Mouse (Mus musculus): ENCODE data around the gene Shisa9. TPM values are rescaled to one million over a fixed set of nuclear protein-coding genes. Genes with fewer than 3 reads are reported as not detected.
A peak's percentile ranks its signal among the peaks of the same experiment; 100 is the strongest.
"Not testable (repeated sequence)": the region's sequence is repeated elsewhere in the genome, so short reads cannot be mapped to it uniquely, and the experiment has no call there.

Shisa9 gene
- 1 to 10 TPM; 4.6 to 6.0 TPM for total RNA-seq (2021)
- long read RNA-seq, experiment 1, partial matches to known transcripts, result 0 of 4 reads
- long read RNA-seq, experiment 1, other reads (novel, unspliced or antisense), result 1 of 4 reads
- long read RNA-seq, experiment 2, partial matches to known transcripts, result 0 of 2 reads
- long read RNA-seq, experiment 2, other reads (novel, unspliced or antisense), result 2 of 2 reads

DNA sequence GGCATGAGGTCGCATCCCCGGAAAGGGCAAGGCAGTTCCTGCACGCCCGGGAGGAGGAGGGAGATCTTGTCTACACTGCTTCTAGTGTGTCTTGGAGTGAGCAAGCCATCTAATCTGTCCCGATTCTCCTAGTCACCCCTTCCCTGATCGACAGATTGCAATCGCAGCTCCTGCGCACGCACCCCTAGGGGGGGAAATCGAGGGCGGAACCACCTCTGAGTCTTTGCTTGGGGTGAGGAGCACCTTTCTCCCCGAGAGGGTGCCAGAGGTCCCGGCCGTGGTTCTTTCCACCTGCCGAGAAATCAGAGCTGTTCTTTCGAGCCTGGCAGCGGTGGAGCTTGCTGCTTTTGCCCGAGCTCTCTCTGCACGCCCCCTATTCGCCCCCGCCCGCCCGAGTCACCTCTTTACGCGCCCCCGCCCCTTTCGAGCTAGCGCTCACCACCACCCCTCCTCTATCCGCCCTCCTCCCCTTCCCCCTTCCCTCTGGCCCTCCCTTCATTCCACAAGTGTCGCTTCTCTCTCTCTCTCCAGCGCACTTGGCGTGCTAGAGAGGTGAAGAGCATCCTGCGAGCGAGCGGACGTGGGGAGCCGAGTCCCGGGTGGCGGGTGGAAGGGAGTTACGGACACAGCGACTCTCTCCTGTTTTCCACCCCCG, at the start of gene Shisa9:
TSS of gene Shisa9 (plus strand) at position 498 of the 655 bp plus-strand sequence.
- no peak for DNase-seq (ENCODE audit: low spot score in 2 of 2)

DNA sequence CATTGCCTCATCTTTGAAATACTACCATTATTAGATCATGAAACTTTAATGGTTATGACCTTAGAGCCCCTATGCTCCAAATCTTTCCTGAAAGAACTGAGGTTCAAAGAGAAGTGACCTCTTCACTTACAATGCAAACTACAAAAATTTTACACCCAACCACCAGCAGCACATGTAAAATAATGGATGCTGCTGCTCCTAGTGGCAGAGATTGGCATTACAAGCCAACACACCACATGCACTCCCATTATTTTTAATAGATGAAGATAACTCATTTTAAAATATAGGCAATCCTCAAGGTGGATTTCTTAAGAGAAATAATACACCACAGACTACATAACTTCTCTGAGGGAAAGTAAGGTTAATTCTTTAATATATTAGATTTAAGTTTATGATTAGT, 43.4 kb upstream of the Shisa9 start:
- peak in 1 of 2 experiments; percentile 6 for DNase-seq (ENCODE audit: low spot score in 2 of 2)

DNA sequence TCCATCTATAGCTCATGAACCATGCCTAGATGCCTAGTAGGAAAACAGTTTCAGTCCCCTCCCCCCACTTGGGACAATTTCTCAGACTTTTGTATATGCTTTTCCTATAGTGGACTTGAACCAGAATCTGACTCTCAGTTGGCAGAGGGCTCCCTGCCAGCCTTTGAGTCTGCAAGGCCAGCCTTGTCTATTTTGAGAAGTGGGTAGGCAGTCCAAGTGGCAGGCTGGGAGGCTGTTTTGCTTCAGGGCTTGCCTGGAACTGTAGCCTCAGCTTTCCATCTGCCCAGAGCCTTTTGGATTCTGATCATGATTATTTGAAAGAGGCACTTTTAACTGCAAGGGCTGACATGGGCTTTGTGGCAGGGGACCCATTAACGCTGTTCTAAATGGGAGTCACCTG, 23.2 kb upstream of the Shisa9 start:
- no peak for DNase-seq (ENCODE audit: low spot score in 2 of 2)

DNA sequence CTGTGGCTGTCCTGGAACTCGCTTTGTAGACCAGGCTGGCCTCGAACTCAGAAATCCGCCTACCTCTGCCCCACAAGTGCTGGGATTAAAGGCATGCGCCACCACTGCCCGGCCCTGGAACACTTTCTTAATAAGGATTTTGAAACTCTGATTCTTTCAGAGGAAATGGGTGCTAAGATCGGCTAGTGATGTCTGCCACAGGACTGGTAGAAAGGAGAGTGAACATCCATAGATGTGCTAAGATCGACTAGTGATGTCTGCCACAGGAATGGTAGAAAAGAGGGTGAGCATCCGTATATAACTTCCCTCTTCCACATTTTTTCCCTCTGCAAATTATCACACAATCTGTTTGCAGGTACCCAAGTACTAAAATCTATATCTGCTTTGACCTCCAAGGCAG, 17.9 kb upstream of the Shisa9 start:
- DNase-seq (ENCODE audit: low spot score in 2 of 2), result no peak

DNA sequence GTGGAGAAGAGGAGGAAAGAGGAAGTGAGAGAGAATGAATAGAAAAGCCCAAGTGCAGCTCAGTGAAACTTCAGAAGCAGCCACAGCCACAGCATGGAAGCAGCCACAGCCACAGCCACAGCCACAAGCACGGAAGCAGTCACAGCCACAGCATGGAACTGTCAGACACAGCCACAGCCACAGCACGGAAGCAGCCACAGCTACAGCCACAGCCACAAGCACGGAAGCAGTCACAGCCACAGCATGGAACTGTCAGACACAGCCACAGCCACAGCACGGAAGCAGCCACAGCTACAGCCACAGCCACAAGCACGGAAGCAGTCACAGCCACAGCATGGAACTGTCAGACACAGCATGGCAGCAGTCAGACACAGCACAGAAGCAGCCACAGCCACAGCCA, 17.1 kb upstream of the Shisa9 start:
- not testable (repeated sequence) for DNase-seq (ENCODE audit: low spot score in 2 of 2)

DNA sequence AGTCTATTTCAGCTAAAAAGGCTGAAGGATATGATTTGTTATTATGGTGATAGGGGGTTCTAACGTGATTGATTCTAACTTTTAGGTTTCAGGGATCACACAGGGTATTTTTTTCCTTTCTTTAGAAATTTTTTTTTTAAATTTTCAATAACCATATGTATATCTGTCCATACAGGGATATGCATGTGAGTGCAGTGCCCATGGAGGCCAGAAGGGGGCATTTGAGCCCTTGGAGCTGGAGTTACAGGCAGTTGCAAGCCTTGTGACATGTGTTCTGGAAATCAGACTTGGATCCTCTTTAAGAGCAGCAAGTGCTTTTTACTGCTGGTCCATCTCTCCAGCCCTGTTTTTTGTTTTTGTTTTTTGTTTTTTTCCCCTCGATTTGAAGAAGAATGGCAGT, 16.3 kb upstream of the Shisa9 start:
- no peak for DNase-seq (ENCODE audit: low spot score in 2 of 2)

DNA sequence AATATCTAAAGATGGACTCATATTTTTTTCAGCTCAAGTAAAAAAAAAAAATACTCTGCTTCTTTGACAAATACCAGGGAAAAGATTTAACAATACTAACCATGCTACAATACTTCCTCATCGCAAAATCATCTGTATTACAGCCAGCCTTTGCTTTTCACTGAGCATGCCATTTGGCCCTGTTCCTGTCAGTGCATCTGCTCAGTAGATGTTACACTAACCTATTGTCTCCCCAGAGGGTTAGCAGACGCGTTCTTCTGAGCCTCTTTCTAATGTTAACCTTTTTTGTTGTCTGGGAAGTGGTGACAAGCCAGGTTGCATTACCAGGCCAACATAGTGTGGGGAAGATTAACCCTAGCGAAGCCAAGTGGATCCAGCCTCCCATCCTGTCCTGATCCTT, 10.2 kb upstream of the Shisa9 start:
- DNase-seq (ENCODE audit: low spot score in 2 of 2), result no peak

DNA sequence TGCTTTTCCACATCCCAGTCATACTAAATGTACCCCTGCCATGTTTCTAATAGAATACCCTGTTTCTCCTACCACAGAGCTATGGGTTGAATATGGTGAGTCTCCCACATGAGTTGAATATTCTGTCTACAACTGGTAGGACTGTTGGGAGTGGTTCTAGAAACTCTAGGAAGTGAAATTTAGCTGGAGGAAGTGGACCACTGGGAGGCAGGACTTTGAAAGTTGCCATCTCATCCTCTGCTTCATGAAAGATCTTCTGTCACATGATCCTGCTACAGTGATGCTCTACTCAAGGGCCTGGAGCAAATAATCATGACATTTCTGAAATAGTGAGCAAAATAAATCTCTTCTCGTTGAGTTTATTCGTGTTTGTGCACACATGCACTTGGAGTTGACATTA, 7.2 kb upstream of the Shisa9 start:
- no peak for DNase-seq (ENCODE audit: low spot score in 2 of 2)

DNA sequence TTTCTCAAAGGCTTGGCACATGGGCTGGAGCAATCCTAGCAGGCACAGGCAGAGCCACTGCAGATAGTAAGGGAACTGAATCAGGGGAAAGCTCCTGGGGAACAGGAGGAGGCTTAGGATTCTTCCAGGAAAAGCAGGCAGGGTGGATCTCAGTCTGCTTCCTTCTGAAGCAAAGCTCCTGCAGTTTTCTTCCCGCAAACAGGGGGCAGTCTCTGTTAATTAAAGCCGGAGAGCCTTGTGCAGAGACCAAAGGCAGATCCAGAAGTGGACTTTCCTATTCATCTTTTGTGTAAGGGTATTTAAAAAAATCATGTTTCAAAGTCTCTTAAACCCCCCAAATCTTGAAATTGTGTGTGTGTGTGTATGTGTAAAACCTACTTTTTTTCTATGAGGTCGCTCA, 3.1 kb upstream of the Shisa9 start:
- DNase-seq (ENCODE audit: low spot score in 2 of 2), result no peak

DNA sequence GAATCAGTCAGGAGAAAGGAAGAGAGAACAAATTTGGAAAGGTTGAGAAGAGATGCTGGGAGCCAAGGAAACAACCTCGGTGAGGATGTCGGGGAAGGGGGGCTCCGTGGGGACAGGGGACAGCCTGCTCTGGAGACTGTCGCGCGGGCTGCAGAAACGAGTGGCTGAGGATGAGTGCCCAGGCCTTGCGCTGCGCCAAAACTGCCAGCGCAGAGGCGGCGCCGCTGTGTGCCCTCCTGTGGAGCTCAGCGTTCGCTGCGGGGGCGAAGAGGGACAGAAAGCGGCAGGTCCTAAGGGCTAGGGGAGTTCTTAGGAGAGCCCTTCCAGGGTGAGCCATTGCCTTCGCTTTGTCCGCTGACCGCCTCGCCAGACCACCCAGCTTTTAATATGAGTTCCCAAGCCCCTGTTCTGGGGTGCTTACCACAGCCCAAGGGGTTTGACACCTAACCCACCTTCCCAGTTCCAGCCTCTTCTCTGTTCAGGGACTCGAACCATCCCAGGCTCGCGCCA, 752 bp upstream of the Shisa9 start:
- peak in 1 of 2 experiments; percentile 8 for DNase-seq (ENCODE audit: low spot score in 2 of 2)

DNA sequence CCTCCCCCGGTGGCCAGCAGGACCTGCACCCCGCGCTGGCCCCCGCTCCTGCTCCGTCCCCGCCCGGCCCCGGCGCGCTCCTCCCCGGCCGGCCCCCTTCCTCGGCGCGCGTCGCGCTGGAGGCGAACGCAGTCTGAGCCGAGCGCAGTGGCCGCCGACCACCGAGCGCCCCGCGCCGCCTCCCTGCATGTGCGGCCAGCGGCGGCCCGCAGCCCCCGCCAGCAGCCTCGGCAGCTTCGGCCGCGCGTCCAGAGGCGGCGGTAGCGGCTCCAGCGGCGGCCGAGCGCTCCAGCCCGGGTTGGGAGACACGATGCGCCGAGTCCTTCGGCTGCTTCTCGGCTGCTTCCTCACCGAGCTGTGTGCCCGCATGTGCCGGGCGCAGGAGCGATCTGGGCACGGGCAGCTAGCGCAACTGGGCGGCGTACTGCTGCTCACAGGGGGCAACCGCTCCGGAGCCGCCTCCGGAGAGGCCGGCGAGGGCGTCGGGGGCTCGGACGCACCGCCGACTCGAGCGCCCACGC, 418 bp downstream of the Shisa9 start:
- no peak for DNase-seq (ENCODE audit: low spot score in 2 of 2)

DNA sequence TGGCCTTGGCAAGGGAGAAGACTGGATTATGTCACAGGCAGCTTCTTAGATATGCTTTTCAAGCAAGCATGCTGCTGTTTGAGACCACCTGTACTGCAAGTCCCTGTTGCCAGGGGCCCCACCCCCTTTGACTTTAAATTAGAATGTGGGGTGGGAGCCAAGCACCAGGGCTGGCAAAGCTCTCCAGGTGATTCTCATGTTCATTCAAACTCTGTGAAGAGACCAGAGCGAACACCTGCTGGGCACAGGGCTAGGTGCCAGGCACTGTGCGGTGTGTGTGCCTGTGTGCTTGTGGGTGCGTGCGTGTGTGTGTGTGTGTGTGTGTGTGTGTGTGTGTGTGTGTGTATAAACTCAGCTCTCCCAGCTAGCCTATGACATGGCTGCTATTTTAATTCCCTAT, 3.1 kb downstream of the Shisa9 start:
- DNase-seq (ENCODE audit: low spot score in 2 of 2), result no peak

DNA sequence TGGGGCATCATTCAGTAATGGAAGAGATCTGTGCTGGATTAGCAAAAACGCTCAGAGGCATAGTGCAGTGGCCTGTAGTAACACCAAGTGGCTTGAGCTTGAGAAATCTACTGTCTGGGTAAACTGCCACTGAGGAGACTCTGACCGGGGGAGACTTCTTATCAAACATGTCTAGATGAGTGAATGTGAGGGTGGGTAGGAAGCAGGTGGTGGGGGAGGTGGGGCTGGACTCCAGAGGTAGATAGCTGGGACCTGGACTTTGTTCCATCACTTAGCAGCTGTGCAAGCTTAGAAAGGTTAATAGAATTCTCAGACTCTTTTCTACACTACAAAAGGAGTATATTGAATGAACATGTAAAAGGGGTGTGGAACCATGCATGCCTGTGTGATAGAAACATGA, 21.3 kb downstream of the Shisa9 start:
- DNase-seq (ENCODE audit: low spot score in 2 of 2), result no peak

DNA sequence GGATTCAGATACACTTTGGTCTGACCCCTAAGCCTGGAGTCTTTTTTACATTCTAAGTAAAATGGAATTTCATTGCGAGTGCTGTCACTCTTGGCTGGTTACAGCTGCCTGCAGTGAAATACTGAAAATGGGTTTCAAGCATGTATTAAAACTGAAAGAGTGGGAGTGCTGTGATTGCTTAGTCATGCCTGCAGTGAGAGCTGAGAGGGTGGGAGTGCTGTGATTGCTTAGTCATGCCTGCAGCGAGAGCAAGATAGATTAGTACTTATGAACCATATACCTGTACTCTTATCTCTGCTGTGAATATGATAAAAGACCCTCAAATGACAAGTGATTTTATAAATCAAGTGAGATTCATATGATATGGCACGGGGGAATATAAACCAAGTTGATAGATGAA, 26.2 kb downstream of the Shisa9 start:
- no peak for DNase-seq (ENCODE audit: low spot score in 2 of 2)

DNA sequence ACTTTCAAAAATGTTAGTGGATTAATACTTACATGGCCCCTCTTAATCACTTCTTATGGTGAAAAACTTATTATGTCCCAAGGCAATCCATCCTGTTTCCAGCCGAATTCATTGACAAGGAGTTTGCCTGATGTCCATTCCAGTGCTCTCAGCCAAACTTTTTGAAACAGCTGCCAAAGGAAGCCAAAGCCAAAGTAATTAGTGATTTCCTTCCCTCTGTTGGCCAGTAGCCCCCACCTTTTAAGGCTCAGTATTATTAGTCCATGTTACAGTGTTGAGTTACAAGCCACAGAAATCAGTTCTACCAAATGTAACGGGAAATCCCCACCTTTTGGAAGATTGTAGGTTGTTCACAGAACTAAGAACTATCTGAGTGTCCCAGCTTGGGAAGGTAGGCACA, 28.8 kb downstream of the Shisa9 start:
- no peak for DNase-seq (ENCODE audit: low spot score in 2 of 2)

DNA sequence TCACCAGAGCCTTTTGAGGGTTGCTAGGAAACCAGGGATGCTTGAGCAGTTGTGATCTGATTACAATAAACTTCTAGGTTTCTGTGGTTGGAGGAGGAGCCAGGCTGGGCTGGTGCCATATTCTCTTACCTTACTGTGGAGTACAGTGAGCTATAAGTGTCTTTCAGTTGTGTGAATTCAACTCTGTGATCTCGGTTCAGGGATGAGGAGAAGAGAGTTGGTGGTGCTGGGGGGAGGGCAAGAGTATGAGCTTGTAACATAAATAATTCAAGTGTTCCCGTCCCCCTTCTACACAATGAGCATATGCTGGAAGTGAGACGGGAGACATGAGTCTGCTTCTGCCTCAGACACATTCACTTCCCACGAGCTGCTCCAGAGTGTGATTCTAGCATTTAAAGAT, 30.6 kb downstream of the Shisa9 start:
- DNase-seq (ENCODE audit: low spot score in 2 of 2), result no peak

DNA sequence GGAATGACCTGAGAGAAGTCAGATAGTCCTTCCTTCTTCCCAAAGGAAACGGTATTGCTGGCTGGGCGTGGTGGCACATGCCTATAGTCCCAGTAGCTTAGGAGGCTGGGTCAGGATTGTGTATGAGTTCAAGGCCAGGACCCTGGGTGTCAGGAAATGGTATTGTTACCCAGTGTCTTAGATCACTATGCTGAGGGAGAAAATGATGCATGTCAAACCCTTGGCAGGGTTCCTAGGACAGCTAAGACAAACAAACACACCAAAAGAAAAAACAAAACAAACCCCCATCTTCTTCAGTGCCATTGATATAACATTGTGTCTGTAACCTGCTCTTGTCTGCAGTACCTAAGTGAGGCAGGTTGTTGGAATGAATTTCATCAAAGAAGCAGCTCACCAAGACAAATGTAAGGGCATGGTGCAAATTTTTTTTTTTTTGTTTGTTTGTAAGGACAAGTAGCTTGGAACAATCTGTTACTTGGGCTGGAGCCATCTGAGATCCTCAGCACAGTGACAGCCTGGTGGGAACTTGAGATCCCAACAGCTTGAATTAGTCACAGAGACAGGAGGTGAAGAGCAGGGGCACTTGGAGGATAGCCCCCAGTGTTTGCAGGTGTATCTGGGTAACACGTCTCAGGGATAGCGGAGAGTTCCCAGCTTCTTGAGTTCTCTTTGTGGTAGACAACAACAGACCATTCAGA, 34.2 kb downstream of the Shisa9 start:
- DNase-seq (ENCODE audit: low spot score in 2 of 2), result no peak

DNA sequence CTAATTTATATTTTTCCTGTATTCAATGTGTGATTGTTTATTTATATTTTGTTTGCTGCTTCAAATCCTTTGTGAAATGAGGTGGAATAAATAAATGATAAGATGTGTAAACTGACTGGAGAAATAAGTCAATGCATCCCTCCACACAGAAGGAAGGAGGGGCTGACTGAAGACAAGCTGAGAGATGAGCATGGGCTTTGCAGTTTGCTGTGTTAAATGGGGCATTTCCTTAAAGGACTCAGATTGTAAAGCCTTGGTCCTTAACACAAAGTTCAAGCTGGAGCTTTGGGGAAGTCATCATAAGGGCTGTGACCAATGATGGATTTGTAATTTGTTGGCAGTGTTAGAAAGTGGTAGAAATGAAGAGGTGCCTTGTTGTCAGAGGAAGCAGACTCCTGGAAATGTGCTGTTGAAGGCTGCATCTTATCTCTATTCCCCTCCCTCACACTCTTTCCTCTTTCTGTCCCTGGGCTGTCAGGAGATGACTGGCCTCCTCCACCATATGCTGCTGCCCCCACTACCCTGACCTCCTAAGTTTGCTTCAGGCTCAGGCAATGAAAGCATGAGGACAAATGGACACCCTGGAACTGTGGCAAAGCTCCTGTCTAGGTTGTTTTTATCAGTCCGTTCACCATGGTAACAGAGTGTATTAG, 36.3 kb downstream of the Shisa9 start:
- no peak for DNase-seq (ENCODE audit: low spot score in 2 of 2)

DNA sequence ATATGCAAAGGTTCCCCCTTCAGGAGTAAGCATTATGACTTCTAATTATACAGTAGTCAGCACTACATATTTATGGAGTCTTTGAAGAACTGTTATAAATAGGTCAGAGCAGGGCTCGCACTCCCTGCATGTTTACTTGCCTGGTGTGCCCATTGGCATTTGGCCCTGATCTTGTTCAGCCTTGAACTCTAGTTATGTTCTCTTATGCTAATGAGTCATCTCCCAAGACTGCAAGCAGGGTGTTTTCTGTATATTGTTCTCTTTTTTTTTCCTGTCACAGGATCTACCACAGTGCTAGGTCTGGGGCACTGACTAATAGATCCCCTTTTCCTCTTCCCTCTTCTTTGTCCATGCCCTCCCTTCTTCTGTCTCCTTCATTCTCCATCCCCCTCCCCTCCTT, 48.5 kb downstream of the Shisa9 start:
- DNase-seq (ENCODE audit: low spot score in 2 of 2), result no peak

DNA sequence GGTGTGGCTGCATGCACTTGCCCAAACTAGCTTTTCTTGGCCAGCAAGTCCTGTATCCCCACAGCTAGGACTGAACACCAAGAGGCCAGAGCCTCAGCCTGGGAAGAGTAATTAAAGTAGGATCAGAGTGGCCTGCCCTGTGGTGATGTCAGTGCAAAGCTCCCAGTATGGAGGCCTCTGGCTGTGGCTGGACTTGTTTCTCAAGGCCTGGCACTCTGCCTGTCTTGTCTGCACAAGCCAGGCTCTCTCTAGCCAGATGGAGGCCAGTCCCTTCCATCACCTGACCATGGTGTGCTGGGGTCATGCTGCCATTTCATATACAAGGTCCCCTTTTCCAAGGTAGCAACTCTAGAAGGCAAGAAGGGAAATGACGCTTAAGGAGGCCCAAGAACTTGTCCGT, 51.0 kb downstream of the Shisa9 start:
- no peak for DNase-seq (ENCODE audit: low spot score in 2 of 2)

DNA sequence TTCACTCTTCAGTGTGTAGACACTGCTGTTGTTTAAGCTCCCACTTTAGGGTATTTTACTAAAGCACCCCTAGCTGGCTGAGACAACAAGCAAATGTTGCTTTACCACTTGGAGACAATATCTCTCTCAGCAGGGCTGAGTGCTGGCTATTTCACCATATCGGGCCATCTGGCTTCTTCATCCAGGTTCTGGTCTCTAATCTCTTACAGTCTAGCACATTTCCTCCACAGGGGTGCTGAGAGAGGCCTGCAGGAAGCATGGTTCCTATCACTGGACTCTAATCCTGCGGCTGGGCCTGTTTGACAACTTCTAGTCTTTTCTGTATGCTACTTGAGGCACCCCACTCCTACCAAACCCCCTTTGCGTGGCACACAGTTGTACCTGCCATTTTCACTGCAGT, 51.7 kb downstream of the Shisa9 start:
- DNase-seq (ENCODE audit: low spot score in 2 of 2), result no peak

DNA sequence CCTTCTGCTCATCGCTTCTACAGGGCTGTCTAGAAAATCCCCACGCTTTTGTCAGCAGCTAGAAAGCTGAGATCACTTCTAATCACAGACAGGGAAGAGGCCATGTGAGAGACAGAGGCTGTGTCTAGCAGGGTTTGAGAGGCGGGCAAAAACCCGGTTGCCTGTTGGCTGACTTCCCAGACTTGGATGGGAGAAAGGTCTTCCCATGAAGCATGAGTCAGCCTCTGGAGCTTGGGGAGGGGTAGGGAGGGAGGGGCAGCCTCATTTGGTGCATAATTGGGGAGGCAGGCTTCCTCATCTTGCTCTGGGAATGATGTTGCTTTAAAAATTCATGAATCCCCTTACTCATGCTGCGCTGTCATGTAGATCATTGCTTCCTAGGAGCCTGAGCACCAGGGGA, 57.0 kb downstream of the Shisa9 start:
- DNase-seq (ENCODE audit: low spot score in 2 of 2), result peak; percentile 17 to 39
